Mouse (Mus musculus): ENCODE data around the gene Btg4. TPM values are rescaled to one million over a fixed set of nuclear protein-coding genes. Genes with fewer than 3 reads are reported as not detected.
A peak's percentile ranks its signal among the peaks of the same experiment; 100 is the strongest.

Btg4 gene
- total and polyA plus RNA-seq, 2 experiments from 2014 or later: not detected

DNA sequence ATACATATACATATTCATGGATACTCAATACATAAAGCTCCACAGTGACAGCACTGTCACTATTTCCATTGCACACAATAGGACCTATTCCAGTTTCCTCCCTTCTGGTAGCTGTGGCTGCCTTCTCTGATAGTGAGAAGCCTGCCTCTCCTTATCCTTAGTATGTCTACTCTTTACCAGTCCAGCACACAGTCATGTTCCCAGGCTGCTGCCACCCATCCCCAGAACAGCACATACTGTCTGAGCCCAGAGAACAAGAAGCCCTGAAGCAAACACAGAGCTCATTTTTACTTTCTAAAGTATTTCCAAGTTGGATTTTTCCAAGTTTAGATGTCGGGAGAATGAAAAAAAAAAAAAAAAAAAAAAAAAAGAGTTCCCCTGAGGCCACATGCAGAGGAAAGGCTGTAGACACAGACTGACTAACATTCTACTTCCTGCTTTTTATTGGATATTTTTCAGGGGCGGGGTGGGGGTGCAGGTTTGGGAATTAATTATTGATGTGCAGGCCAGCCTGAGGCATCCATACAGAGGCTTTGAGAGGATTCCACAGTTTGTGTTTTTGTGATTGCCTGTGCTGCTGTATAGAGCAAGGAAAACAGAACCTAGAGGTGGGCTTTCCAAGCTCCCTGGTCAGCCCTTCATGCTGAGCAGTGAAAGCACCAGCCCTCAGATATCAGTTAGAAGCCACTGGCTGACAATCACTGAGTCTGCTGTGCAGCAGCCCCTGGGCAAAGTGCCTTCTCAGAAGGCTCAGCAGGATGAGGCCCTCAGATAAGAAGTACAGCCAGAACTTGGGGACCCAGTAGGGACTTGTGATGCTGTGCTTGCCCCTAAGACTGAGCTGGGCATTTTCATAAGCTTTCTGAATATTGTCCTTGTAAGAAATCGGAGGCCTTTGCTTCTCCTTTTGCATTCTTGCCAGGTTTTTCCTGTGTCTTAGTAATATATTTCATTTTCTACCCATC is 4.1 kb upstream of the Btg4 start:
- DNase-seq (no peak), ATAC-seq (no peak)
- TF ChIP-seq CTCF (IDR thresholded peaks at IDR 0.05; ENCODE audit: low read depth): no peak
- Histone ChIP-seq H3K36me3 (ENCODE audit: insufficient read depth) (no peaks in the 10 kb centered on the region), H3K9me3 (ENCODE audit: low read length) (no peaks in the 10 kb centered on the region), H3K4me2 (ENCODE audit: low read depth) (no peak overlapping the region), H3K9ac (no peak overlapping the region), H3K27me3 (ENCODE audit: insufficient read depth, low read length) (no peaks in the 10 kb centered on the region), H3K4me3 (ENCODE audit: low read depth, low read length) (no peak overlapping the region), H3K27ac (ENCODE audit: low read depth, low read length) (no peak overlapping the region), H3K4me1 (ENCODE audit: insufficient read depth) (no peaks in the 10 kb centered on the region)
- WGBS: 76% methylated on average over 3 of the region's 3 CpGs

- 40% methylated on average over 4 of the region's 4 CpGs for WGBS
- TF ChIP-seq CTCF (IDR thresholded peaks at IDR 0.05; ENCODE audit: low read depth): no peak
- no peak overlapping the region for H3K4me2 ChIP-seq (ENCODE audit: low read depth)
- no peak overlapping the region for H3K4me3 ChIP-seq (ENCODE audit: low read depth, low read length)
- DNase-seq: peak; percentile 47
- no peaks in the 10 kb centered on the region for H3K4me1 ChIP-seq (ENCODE audit: insufficient read depth)
- no peaks in the 10 kb centered on the region for H3K36me3 ChIP-seq (ENCODE audit: insufficient read depth)
- H3K27ac ChIP-seq (ENCODE audit: low read depth, low read length): no peak overlapping the region
- no peaks in the 10 kb centered on the region for H3K9me3 ChIP-seq (ENCODE audit: low read length)
- no peaks in the 10 kb centered on the region for H3K27me3 ChIP-seq (ENCODE audit: insufficient read depth, low read length)
- ATAC-seq: no peak
- H3K9ac ChIP-seq: no peak overlapping the region
Observed at GRCm38 (mm10) chr9:51058951-51059521, 1.7 kb upstream of the Btg4 start.

GRCm38 (mm10) chr9:51068202-51068601 is 7.5 kb downstream of the Btg4 start:
- peak; percentile 70 for ATAC-seq
- Histone ChIP-seq H3K27ac (ENCODE audit: low read depth, low read length) (no peak overlapping the region), H3K9ac (no peak overlapping the region), H3K4me1 (ENCODE audit: insufficient read depth) (no peaks in the 10 kb centered on the region), H3K4me3 (ENCODE audit: low read depth, low read length) (no peak overlapping the region), H3K4me2 (ENCODE audit: low read depth) (no peak overlapping the region), H3K9me3 (ENCODE audit: low read length) (no peaks in the 10 kb centered on the region), H3K27me3 (ENCODE audit: insufficient read depth, low read length) (no peaks in the 10 kb centered on the region), H3K36me3 (ENCODE audit: insufficient read depth) (no peaks in the 10 kb centered on the region)
- WGBS: 46% methylated on average over 3 of the region's 3 CpGs
- peak; percentile 44 for DNase-seq
- TF ChIP-seq CTCF (IDR thresholded peaks at IDR 0.05; ENCODE audit: low read depth): no peak

DNA sequence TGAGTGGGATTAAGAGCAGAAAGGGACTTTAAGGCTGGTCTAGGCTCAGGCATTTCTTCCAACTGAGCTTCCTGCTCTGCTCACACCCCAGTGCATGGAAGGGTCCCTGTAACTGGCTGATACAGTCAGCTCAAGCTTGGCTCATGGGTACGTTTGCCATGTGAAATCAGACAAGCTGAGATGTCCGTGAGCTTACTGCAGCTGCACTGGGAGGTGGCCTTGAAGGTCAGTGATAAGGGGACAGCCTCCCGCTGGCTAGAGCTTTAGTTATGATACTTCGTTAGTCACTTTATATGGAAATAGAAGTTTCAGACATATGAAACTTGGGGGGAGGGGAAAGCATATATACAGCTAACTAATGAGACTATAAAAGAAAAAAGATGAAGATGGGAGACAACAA is 10.1 kb downstream of the Btg4 start:
- Histone ChIP-seq H3K9ac (no peak overlapping the region), H3K4me1 (ENCODE audit: insufficient read depth) (peaks cover 4% of the 10 kb centered on the region; the same call in 1 of the 2 replicates), H3K27ac (ENCODE audit: low read depth, low read length) (no peak overlapping the region), H3K36me3 (ENCODE audit: insufficient read depth) (no peaks in the 10 kb centered on the region), H3K9me3 (ENCODE audit: low read length) (no peaks in the 10 kb centered on the region), H3K4me3 (ENCODE audit: low read depth, low read length) (no peak overlapping the region), H3K4me2 (ENCODE audit: low read depth) (no peak overlapping the region), H3K27me3 (ENCODE audit: insufficient read depth, low read length) (no peaks in the 10 kb centered on the region)
- DNase-seq: no peak
- WGBS: 81% methylated on average over 4 of the region's 4 CpGs
- no peak for ATAC-seq
- no peak for TF ChIP-seq CTCF (IDR thresholded peaks at IDR 0.05; ENCODE audit: low read depth)

DNA sequence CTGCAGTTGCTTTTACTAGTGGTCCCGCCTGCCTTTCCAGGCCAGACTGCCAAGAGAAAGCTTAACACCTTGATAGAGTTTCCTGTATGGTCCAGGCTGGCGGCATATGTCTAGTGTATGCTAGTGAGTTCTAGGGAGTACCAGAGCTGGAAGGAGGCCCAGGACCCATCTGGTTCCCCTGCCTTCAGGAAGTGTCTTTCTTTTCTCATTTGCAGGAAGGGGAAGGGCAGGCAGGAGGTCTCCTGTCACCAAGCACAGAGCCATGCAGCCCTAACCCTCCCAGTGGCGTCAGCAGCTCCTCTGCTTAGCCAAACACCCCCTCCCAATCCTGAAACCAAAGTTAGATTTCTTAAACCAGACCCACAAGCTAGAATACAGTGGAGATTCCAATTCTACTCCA is 15.1 kb downstream of the Btg4 start:
- H3K27ac ChIP-seq (ENCODE audit: low read depth, low read length): no peak overlapping the region
- peak; percentile 53; the same call in 1 of the 2 replicates for ATAC-seq
- H3K4me1 ChIP-seq (ENCODE audit: insufficient read depth): peaks cover 11% of the 10 kb centered on the region; the same call in 1 of the 2 replicates
- TF ChIP-seq CTCF (IDR thresholded peaks at IDR 0.05; ENCODE audit: low read depth): no peak
- no peak overlapping the region for H3K9ac ChIP-seq
- peak; percentile 56 for DNase-seq
- H3K4me2 ChIP-seq (ENCODE audit: low read depth): peak overlapping the region; percentile 66
- no peaks in the 10 kb centered on the region for H3K9me3 ChIP-seq (ENCODE audit: low read length)
- H3K27me3 ChIP-seq (ENCODE audit: insufficient read depth, low read length): no peaks in the 10 kb centered on the region
- H3K4me3 ChIP-seq (ENCODE audit: low read depth, low read length): peak overlapping the region; percentile 9; the same call in 1 of the 2 replicates
- no peaks in the 10 kb centered on the region for H3K36me3 ChIP-seq (ENCODE audit: insufficient read depth)
- WGBS: 19% methylated on average over 3 of the region's 3 CpGs

GRCm38 (mm10) chr9:51076300-51076978 is 15.7 kb downstream of the Btg4 start:
- ATAC-seq (no peak; the same call in none of the 2 replicates), DNase-seq (no peak)

More at GRCm38 (mm10) chr9:51076300-51076978, 15.7 kb downstream of the Btg4 start:
- no peak for TF ChIP-seq CTCF (IDR thresholded peaks at IDR 0.05; ENCODE audit: low read depth)
- no peaks in the 10 kb centered on the region for H3K9me3 ChIP-seq (ENCODE audit: low read length)
- no peaks in the 10 kb centered on the region for H3K36me3 ChIP-seq (ENCODE audit: insufficient read depth)
- H3K27ac ChIP-seq (ENCODE audit: low read depth, low read length): no peak overlapping the region
- peak overlapping the region; percentile 44 for H3K9ac ChIP-seq
- peaks cover 11% of the 10 kb centered on the region; the same call in 1 of the 2 replicates for H3K4me1 ChIP-seq (ENCODE audit: insufficient read depth)
- H3K27me3 ChIP-seq (ENCODE audit: insufficient read depth, low read length): no peaks in the 10 kb centered on the region
- H3K4me3 ChIP-seq (ENCODE audit: low read depth, low read length): peak overlapping the region; percentile 34
- 1% methylated on average over 17 of the region's 17 CpGs for WGBS
- peak overlapping the region; percentile 66 for H3K4me2 ChIP-seq (ENCODE audit: low read depth)
